Mouse (Mus musculus) spleen, embryonic (tissue): ENCODE results near the gene Gm20388.

Source experiments
- CTCF ChIA-PET: fragments of 350-600 bp; sonication (Branson Sonifier 250); formaldehyde crosslinking; loops from one replicate; lab custom pipeline; 2022; lab: Charles Lee

Gm20388 gene

DNA sequence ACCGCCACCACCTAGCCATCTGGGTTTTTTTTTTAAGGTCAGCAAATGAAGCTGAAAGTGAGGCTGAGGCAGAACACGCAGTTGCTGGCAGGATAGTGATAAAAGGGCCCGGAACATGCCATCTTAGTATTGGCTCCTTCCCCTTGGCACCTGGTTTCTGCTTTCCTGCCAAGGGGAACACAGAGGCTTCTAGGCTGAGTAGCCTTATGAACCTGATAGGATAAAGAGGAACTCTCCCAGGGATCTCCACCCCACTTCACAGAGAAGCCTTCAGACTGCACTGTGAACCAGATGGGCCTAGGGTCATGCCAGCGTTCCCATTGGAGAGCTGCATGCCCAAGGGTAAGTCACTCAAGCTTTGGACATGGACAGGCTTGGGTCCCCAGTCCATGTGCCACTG, 1770.3 kb downstream of the Gm20388 start:
- CTCF ChIA-PET = no interaction called here

DNA sequence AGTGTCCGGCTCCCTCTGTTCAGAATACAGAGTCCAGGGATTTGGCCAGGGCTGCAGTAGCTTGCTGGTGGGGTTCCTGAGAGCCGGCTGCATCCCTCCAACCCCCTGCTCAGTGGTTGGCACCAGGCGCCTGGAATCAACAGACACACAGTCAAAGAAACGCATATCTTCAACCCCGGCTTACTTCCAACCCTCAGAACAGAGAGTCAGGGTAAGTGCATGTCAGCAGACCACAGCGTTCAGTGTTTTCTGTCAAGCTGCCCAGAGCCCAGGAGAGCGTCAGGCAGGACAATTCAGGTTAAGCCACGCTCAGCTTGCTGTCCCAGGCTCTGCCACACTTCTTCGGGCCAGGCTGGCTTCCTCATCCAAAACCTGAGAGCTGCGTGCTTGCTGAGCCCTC, 1770.8 kb downstream of the Gm20388 start:
- CTCF ChIA-PET = no interaction called here

DNA sequence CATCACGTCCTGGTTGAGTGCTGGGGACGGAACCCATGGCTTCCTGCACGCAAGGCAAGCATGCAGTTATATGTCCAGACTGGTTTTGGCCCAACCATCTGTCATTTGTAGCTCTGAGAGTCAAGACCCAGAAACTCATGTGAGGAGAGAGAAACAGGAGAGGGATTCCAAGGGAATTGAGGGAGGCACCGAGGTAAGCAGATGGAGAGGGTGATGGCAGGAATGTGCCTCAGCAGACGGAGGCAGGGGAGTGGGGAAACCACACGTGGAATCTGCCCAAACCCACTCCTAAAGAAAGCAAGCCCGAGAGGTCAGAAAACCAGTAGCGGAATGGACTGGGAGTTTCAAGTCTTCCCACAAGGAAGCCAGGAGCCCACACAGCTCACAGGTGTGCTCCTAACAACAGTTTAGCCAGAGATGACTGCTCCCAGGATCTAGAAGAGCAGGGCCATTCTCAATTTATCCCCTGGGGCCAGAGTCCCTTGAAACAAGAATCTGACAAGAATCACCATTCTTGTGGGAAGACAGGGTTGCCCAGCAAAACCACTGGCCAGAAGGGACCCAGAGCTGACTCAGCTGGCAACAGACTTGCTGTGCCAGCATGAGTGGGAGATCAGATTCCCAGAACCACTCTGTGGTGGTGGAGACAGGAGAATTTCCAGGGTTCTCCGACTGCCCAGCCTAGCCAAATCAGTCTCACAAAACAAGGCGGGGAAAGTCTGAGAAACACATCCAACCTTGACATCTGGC, 1772.6 kb downstream of the Gm20388 start:
- CTCF ChIA-PET = no interaction called here

DNA sequence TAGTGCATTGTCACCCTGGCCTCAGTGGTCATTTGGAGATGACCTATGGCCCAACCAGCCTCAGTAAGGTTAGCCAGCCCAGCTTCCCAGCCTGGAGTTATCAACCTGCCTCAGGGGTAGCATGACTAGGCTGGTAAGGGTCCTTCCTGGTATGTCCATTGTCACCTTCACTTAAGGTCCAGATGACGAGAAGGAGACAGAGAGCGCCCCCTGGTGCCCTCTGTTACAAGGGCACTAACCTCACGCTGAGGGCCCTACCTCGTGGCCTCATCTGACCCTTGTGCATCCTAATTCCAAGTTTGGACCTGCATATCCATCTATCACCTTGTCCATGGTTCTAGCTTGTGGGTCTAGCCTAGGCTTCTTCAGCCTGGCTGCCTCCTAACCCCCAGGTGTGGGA, 1774.8 kb downstream of the Gm20388 start:
- CTCF ChIA-PET = no interaction called here

DNA sequence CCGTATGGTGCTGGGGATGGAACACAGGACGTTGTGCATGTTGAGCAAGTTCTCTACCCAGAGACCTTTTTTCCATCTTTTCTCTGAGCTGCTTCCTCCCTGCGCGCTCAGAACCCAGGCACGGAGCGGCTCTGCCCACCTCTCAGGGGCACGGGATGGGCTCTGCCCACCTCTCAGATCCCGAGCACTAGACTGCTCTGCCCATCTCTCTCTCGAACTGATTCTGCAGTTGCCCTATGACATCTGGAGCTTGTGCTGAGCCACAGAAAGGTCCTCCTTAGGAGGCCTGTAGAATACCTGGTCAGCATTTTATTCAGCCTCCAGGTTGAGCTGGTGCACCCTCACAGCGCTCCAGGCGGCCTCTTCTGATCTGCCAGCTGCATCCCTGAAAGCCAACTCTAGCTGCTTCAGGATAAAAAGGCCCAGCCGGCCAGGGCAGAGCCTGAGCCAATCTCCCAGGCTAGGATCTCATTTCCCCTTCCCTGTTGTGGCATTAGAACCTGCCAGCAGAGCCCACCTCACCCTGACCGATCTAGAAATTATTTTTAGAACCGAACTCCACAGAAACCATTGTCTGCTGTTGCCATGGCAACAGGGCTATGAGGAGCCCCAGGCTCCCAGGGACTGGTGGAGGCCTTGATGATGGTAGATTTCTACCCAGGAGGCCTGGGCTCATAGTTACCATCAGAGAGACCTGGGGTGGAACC, 1777.0 kb downstream of the Gm20388 start:
- CTCF ChIA-PET = no interaction called here

DNA sequence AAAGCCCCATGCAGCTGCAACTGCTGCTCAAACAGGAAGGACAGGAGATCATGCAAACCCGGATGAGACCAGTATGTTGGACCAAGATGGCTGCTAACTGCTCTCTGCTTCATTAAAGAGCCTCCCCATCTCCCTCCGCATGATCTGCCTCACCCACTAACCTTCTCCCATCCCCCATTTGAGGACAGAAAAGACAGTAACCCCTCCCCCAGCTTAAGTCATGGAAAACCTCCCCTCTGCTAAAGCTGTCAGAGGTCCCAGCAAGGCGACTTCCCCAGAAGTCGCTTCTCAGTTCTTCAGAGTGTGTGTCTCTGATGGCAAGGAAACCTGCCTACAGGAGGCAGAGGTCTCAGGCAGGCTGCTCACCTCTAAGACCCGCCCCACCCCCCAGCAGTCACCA, 1777.9 kb downstream of the Gm20388 start:
- CTCF ChIA-PET = no interaction called here

DNA sequence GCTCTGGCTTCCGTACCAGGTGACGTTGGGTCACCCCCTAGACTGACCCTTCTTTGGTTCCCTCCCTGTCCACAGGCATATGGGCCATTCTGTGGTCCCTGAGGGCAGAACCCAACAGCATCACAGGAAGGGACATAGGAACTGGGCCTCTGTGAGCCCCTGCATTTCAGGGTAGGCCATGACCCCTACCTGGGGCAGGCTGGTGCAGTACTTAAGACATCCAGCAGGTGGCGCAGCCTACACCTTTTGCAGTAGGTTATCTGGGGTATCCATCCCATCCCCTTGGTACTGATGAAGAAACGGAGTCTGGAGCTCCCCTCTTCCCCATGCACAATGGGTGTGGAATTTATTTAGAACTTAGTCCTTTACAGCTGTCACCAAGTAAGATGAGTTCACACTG, 1783.8 kb downstream of the Gm20388 start:
- CTCF ChIA-PET = no interaction called here

DNA sequence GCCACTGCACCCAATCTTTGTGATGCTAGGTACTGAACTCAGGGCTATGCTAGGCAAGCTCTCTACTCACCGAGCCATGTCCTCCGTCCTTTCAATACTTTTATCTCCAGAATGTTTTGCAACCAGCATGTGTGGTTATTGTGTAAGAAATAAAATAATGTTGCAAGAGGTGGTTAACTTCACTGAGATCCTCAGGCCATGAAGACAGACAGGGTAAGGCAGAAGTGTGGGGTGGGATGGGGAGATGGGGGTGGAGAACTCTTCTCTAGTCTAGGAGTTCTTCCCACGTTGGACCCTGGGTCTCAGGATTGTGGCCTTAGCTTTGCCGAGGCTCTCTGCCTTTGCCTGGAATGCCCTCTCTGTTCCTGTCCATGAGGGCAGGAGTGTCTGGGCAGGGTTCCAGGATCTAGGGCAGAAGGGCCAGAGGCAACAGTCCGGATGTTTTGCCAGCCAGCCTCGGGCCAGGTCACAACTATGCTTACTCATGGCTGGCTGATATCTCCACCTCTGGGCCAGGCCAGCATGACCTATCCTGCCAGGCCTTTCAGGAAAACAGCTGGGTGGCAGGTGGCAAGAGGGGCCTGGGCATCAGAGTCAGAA, 1785.0 kb downstream of the Gm20388 start:
- CTCF ChIA-PET = interaction anchor here (0.6 kb wide), 1 partner anchor 105 kb away, joined by 3 read pairs; no protein-coding TSS in a partner anchor

DNA sequence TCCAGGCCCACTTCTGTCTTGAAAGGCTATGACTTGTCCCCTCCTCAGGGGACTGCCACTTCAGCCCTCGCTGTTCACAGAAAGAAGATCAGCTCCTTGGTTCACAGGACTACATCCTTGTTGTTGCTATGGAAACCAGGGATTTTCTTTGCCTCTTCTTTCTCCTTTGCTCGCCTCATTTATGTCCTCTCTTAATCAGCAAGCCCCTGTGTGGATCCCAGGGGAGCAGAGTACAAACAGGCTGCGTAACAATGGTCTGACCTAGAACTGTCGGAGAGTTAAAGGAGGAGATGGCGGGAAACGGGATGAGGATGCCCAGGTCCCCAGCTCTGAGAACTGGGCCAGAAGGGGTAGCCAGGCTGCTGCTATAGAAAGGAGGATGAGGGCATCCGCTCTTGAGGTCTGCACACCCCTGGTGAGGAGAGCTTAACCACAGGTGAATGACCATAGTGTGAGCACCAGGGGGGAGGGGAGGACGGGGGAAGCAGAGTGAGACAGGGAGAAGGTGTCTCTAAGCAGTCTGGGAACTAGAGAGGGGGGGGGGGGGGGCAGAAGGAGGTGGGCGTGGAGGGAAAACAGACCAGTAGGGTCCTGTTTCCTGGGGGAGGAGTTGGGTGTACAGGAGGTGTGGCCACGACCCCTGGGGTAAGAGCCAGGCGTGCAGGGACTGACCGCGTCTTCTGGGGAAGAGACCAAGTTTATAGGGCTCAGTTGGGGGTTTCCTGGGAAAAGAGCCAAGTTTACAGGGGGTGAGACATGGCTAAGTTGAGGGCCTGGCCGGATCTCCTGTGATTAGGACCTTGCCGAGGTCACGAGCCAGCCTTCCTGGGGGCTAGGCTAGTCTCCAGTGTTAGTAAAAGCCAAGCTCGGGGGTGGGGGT, 1787.3 kb downstream of the Gm20388 start:
- CTCF ChIA-PET = no interaction called here

DNA sequence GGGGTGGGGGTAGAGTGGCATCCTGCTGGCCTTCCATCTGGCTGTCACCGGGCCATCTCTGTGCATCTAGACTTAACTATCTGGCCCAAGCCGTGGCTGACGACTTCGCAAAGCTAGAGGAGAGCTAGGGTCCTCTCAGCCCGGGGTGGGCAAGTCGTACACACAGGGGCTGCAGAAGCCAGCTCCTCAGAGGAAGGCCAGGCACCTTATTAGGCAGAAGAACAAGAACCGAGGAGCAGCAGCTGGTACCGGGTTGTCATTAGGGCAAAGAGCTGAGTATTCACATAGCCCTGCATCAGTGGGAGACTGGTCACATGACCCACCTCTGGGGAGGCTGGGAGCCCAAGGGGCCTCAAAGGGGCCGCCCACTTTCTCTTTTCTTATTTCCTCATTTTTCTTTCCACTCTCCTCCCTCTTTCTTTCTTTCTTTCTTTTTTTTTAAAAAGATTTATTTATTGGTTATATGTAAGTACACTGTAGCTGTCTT, 1788.0 kb downstream of the Gm20388 start:
- CTCF ChIA-PET = no interaction called here

DNA sequence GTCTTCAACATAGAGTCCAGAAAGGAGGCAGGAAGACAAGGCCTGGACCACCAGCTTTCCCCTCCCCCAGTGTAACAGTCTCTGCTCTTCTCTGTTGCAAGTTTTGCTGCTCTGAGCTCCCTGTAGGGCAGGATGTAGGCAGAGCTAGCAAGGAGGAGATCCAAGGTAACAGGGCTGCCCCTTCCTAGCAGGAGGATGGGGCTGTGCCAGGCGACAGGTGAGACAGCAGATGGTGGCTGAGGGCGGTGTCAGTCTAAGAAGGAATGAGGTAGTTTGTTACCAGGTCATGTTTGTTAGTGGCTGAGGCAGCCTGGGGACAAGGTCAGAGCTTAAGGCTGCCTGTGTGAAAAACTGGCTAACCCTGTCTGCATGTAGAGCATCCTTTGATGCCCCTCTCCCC, 1789.3 kb downstream of the Gm20388 start:
- CTCF ChIA-PET = no interaction called here

DNA sequence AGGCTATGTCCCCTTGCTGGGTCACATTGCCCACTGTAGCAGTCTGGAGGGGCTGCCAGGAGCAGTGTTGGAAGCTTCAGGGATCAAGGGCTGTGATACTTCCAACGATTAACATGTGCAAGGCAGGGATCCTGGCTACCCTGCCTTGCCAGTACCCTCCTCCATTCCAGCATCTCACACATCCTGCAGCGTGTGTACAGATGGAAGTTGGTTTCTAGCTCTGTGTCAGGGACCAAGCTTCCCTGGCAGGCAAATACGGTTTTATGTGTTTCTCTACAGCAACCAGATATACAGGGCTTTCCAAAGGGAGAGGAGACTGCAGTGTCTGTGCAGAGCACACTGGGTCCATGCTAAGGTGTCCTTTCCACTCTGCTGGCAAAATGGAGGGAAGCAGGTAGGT, 1794.5 kb downstream of the Gm20388 start:
- CTCF ChIA-PET = no interaction called here

DNA sequence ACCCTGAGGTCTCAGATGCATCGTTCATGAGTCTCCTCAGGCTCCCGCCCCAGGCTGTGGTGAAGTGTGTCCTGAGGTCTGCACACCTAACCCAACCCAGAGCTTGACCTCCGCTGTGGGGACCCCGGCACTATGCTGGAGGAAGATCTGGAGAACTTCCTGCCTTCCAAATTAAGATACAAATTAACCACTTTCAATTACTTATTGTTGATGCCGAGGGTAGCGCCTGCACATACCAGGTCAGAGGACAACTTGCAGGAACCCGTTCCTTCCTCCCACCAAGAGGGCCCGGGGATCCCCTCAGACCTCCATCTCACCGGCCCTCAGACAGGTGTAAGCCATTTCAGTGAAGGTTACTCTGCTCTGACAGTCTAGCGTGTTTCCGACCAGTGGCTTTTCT, 1796.3 kb downstream of the Gm20388 start:
- CTCF ChIA-PET = no interaction called here

DNA sequence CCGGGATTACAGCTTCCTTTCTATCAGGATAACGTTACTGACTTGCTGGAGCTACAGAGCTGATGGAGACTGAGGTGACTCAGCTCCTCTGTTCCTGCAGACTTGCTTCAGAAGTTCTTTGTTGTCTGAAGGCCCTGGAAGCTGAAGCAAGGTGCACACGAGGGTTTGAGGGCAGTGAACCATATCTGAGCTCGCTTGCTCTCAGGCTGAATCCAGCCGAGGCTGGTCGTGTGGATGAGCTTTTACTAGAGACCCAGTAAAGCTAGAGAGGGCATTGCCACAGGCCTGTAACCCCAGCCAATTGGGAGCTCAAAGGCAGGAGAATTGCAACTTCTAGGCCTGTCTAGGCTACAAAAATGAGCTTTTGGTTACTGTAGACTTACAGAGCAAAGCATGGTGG, 1797.8 kb downstream of the Gm20388 start:
- CTCF ChIA-PET = no interaction called here

DNA sequence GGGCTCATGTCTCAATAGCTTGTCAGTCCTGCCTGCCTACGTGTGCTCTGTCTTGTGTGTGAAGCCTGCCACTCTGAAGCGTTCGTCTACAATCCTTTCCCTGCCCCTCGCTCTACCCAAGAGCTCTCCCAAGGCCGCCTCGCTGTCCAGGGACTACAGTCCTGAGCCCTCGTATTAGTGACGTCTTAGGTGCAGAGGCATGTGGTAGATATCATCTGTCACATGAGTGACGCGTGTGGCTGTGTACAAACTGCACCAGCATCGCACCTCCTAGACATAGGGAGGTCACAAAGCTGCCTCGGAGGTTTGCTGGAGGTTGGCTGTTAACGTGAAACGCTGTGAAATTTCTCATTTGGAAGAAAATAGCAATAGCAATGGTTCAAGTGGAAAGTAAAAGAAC, 1806.9 kb downstream of the Gm20388 start:
- CTCF ChIA-PET = interaction anchor here (1.3 kb wide), 1 partner anchor 21 kb away, joined by 7 read pairs; no protein-coding TSS in a partner anchor

DNA sequence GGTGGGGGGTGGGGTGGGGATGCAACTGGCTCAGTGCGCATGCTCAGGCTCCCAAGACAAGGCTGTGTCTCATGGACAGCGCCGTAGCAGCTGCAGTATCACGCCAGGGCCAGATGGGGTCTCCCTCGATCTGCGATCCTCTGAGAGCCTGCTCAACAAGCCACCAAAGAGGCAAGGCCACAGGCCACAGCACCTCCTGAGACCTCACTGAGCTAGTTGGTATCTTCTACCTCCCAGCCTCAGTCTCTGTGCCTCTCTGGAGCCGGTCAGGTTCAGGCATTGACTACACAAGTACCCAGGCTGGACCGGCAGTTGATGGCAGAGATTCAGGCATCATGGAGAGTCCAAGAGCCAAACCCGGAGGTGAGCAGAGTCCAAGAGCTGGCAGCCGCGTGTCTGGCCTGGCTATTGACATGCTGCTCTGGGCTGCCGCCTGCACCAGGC, 1807.4 kb downstream of the Gm20388 start:
- CTCF ChIA-PET = interaction anchor here (1.3 kb wide), 1 partner anchor 21 kb away, joined by 7 read pairs; no protein-coding TSS in a partner anchor

DNA sequence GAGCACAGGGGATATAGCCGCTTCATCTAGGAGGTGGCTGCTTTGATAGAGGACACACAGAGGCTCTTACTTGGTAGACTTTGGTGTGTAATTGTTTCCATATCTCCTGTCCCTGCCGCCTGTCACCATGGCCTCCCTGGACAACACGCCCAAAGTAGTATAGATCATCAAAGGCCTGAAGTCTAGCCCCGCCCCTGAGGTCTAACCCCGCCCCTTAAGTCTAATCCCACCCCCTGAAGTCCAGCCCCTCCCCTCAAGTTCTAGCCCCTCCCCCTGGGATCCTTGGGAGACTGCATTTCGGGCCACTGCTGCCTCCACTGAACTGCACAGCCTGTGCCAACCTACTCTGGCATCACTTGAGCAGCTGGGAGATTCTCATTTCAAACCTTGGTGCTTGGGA, 1808.3 kb downstream of the Gm20388 start:
- CTCF ChIA-PET = no interaction called here

DNA sequence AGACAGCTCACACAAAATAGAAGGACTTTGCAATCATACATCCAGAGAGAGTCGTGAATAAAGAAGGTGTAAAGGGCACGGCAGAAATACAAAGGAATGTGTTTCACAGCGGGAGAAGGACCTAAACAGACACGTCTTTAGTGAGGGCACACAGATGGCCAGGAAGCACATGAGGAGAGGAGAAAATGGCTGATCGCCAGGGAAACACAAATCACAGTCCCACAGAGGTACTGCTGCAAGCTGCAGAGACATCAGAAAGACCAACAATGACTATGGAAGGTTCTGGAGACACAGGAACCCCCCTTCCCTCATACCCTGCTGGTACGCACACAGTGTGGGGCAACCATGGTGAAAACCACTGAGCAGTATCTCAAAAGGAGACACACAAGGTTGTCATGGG, 1810.4 kb downstream of the Gm20388 start:
- CTCF ChIA-PET = no interaction called here

DNA sequence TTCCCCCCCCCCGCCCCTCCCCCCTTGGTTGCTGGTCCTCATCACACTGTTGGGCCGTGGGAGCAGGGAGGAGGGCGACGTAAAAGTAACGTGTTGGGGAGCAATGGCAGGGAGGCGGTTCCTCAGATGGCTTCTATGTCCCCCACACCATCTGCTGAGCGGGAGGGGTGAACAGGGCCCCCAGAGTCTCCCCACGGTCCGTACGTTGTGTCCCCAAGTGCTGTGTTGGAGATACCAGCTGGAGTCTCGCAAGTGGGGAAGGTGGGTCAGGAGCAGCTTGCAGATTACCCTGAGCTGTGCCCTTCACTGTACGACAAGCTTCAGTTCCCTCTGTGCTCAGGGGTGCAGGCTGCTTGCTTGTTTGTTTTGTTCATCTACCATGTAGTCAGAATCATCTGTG, 1813.2 kb downstream of the Gm20388 start:
- CTCF ChIA-PET = no interaction called here

DNA sequence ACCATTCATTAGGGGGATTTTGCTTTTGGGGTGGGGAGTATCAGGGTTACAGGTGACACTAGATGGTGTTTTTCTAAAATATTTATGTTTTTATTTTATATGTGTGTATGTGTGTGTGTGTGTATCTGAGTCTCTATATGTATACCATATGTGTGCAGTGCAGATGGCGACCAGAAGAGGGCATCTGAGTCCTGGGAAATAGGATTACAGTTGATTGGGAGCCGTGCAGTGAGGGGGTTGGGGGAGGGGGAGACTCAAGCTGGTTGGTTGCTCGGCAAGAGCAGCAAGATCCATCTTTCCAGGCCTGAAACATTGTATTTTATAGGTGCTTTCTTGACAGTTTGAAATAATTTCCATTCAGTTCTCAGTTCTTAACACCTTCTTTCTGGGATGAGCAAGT, 1816.5 kb downstream of the Gm20388 start:
- CTCF ChIA-PET = no interaction called here

DNA sequence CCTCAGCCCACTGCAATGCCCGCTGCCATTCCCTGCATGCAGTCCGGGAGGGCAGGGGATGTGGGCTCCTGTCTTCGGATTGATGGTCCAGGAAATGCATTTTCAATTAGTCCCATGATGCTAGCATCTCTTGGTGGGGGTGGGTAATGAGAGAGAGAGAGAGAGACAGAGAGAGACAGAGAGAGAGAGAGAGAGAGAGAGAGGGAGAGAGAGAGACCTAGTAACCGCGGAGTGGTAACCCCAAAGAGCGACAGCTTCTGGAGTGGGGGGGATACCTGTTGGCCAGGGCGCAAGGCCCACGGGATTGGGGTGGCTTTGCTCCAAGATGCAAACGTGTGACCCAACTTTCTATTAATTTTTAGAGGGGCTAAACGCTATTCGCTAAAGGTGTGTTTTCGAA, 1818.7 kb downstream of the Gm20388 start, which contains the start of gene Jph3:
Jph3 (plus strand) TSS at position 301 of the 400 bp plus-strand sequence.
- CTCF ChIA-PET = no interaction called here
